Mouse (Mus musculus) CH12.LX (cell line): ENCODE results near the gene Chst8. TPM values are rescaled to one million over a fixed set of nuclear protein-coding genes. Genes with fewer than 3 reads are reported as not detected.

ENCODE experiments used
- DNase-seq: peaks from one replicate; pipeline ENCODE4 v3.0.0-alpha.2; 2013; ENCODE audit errors: extremely low read depth
- H3K27ac ChIP-seq: 2 replicates; pipeline ENCODE4 v1.5.1; 2012; ENCODE audit warnings: low read depth, mild to moderate bottlenecking, control low read depth, moderate library complexity; ENCODE audit not compliant: insufficient read depth
- H3K27me3 ChIP-seq: replicated peaks from 2 replicates; pipeline ENCODE3; 2012; ENCODE audit warnings: inconsistent platforms
- H3K36me3 ChIP-seq, 2 experiments: replicated peaks in 1 of 2; 2 replicates each; pipeline versions ENCODE3 to v1.6.1; 2012; ENCODE audit warnings: inconsistent platforms in 1 of 2, low read length in 1 of 2, mild to moderate bottlenecking in 1 of 2, mixed read lengths in 1 of 2, moderate library complexity in 1 of 2; ENCODE audit not compliant: control insufficient read depth in 1 of 2, insufficient read depth in 1 of 2
- H3K4me1 ChIP-seq, 2 experiments: 2 replicates each; pipeline ENCODE4 v1.6.1; 2012; ENCODE audit warnings: inconsistent platforms in 1 of 2, moderate library complexity in 1 of 2; ENCODE audit not compliant: insufficient read depth in 2 of 2, control insufficient read depth in 1 of 2
- H3K4me2 ChIP-seq: 2 replicates; pipeline ENCODE4 v1.6.1; 2012; ENCODE audit warnings: low read depth, mild to moderate bottlenecking, control low read depth; ENCODE audit not compliant: poor library complexity, insufficient read depth, severe bottlenecking
- H3K4me3 ChIP-seq, 3 experiments: fragments of 150-350 bp in 1 of 3; sonication (generic) in 1 of 3; replicated peaks in 1 of 3; 2 replicates each; pipeline versions ENCODE3 to v1.5.1; 2011 to 2012; ENCODE audit warnings: low read depth in 2 of 3, low read length in 2 of 3, mild to moderate bottlenecking in 2 of 3, moderate library complexity in 2 of 3, control low read depth in 1 of 3, improper control_type of control experiment in 1 of 3, inconsistent platforms in 1 of 3, mixed read lengths in 1 of 3; ENCODE audit not compliant: poor library complexity in 1 of 3
- H3K79me2 ChIP-seq: replicated peaks from 2 replicates; pipeline ENCODE4 v1.6.1; 2012; ENCODE audit warnings: mild to moderate bottlenecking, moderate library complexity; ENCODE audit not compliant: control insufficient read depth, poor library complexity, insufficient read depth, severe bottlenecking; ENCODE audit errors: extremely low read depth
- H3K9ac ChIP-seq: 2 replicates; pipeline ENCODE4 v1.6.1; 2012; ENCODE audit warnings: low read depth, mild to moderate bottlenecking, control low read depth, moderate library complexity; ENCODE audit not compliant: insufficient read depth
- H3K9me3 ChIP-seq: replicated peaks from 2 replicates; pipeline ENCODE3; 2012; ENCODE audit warnings: low read length, inconsistent platforms, mixed read lengths
- BHLHE40 ChIP-seq: IDR thresholded peaks from 2 replicates; pipeline ENCODE4 v1.6.1; 2011; ENCODE audit warnings: mild to moderate bottlenecking, low read depth, low read length, improper control_type of control experiment
- CHD1 ChIP-seq: IDR thresholded peaks from 2 replicates; pipeline ENCODE4 v1.6.1; 2012; ENCODE audit warnings: low read depth, low read length, improper control_type of control experiment, inconsistent platforms
- CHD2 ChIP-seq: IDR thresholded peaks from 2 replicates; pipeline ENCODE4 v1.6.1; 2011; ENCODE audit warnings: low read length, improper control_type of control experiment
- E2F4 ChIP-seq: IDR thresholded peaks from 2 replicates; pipeline ENCODE4 v1.6.1; 2011; ENCODE audit warnings: low read depth, low read length, improper control_type of control experiment; ENCODE audit not compliant: insufficient replicate concordance
- HCFC1 ChIP-seq: IDR thresholded peaks from 2 replicates; pipeline ENCODE4 v1.6.1; 2012; ENCODE audit warnings: low read depth, mild to moderate bottlenecking, inconsistent platforms, low read length, improper control_type of control experiment
- IRF4 ChIP-seq: IDR thresholded peaks from 2 replicates; pipeline ENCODE4 v1.6.1; 2014; ENCODE audit warnings: low read depth, mild to moderate bottlenecking, inconsistent platforms, low read length, improper control_type of control experiment
- JUND ChIP-seq: conservative IDR thresholded peaks from 2 replicates; pipeline ENCODE4 v1.6.1; 2011; ENCODE audit warnings: low read depth, low read length, improper control_type of control experiment
- MAZ ChIP-seq: IDR thresholded peaks from 2 replicates; pipeline ENCODE4 v1.6.1; 2012; ENCODE audit warnings: low read depth, mild to moderate bottlenecking, inconsistent platforms, low read length, improper control_type of control experiment, moderate library complexity
- MEF2A ChIP-seq: IDR thresholded peaks from 2 replicates; pipeline ENCODE4 v1.6.1; 2014; ENCODE audit warnings: low read depth, mild to moderate bottlenecking, inconsistent platforms, low read length, improper control_type of control experiment, borderline replicate concordance
- MYC ChIP-seq: IDR thresholded peaks from 2 replicates; pipeline ENCODE4 v1.6.1; 2011; ENCODE audit warnings: low read depth, mild to moderate bottlenecking, improper control_type of control experiment, low read length
- NELFE ChIP-seq: IDR thresholded peaks from 2 replicates; pipeline ENCODE4 v1.6.1; 2011; ENCODE audit warnings: low read depth, low read length, improper control_type of control experiment
- RAD21 ChIP-seq: IDR thresholded peaks from 2 replicates; pipeline ENCODE4 v1.6.1; 2011; ENCODE audit warnings: low read depth, mild to moderate bottlenecking, low read length, improper control_type of control experiment, moderate library complexity
- RCOR1 ChIP-seq: conservative IDR thresholded peaks from 2 replicates; pipeline ENCODE4 v1.6.1; 2012; ENCODE audit warnings: low read depth, mild to moderate bottlenecking, inconsistent platforms, low read length, improper control_type of control experiment
- SIN3A ChIP-seq: IDR thresholded peaks from 2 replicates; pipeline ENCODE4 v1.6.1; 2012; ENCODE audit warnings: low read length, improper control_type of control experiment, inconsistent platforms
- SMC3 ChIP-seq: IDR thresholded peaks from 2 replicates; pipeline ENCODE4 v1.6.1; 2011; ENCODE audit warnings: low read depth, low read length, improper control_type of control experiment
- TBP ChIP-seq: conservative IDR thresholded peaks from 2 replicates; pipeline ENCODE4 v1.6.1; 2011; ENCODE audit warnings: low read depth, low read length, improper control_type of control experiment
- TCF12 ChIP-seq: IDR thresholded peaks from 2 replicates; pipeline ENCODE4 v1.6.1; 2014; ENCODE audit warnings: low read depth, mild to moderate bottlenecking, inconsistent platforms, low read length, improper control_type of control experiment
- UBTF ChIP-seq: IDR thresholded peaks from 2 replicates; pipeline ENCODE4 v1.6.1; 2012; ENCODE audit warnings: low read depth, mild to moderate bottlenecking, inconsistent platforms, low read length, improper control_type of control experiment, moderate library complexity
- USF2 ChIP-seq: conservative IDR thresholded peaks from 2 replicates; pipeline ENCODE4 v1.6.1; 2011; ENCODE audit warnings: low read depth, low read length, improper control_type of control experiment
- ZC3H11A ChIP-seq: IDR thresholded peaks from 2 replicates; pipeline ENCODE4 v1.6.1; 2012; ENCODE audit warnings: low read depth, mild to moderate bottlenecking, inconsistent platforms, low read length, improper control_type of control experiment
- ZKSCAN1 ChIP-seq: IDR thresholded peaks from 2 replicates; pipeline ENCODE4 v1.6.1; 2012; ENCODE audit warnings: low read depth, inconsistent platforms, low read length, improper control_type of control experiment, borderline replicate concordance
- ZNF384 ChIP-seq: IDR thresholded peaks from 2 replicates; pipeline ENCODE4 v1.6.1; 2012; ENCODE audit warnings: low read depth, low read length, improper control_type of control experiment, inconsistent platforms
- dilution Hi-C: fragments of 300-500 bp; cut with MboI; formaldehyde crosslinking; loops from 2 replicates; pipeline ENCODE4 v1.14.3; 2020; ENCODE audit warnings: low sequenced_read_pairs; ENCODE audit not compliant: extremely low pct_unique_long_range_greater_than_20kb, extremely low pct_ligation_motif_present
- in situ Hi-C: fragments of 300-500 bp; cut with MboI; formaldehyde crosslinking; loops from 3 replicates; pipeline ENCODE4 v1.14.3; 2019; ENCODE audit warnings: low sequenced_read_pairs, low pct_ligation_motif_present, low pct_unique_long_range_greater_than_20kb, mixed read lengths
- polyA plus RNA-seq: library from polyadenylated mRNA; unstranded; fragments of >175 nt; gene quantifications from 2 replicates; pipeline ENCODE4 v1.2.1, GENCODE M21; 2012; ENCODE audit warnings: low read depth; ENCODE audit not compliant: insufficient read length
- total RNA-seq, 2 experiments: library from RNA; depleted of rRNA; stranded (reverse); fragments of 300-350 nt in 1 of 2; fragments of >200 nt in 1 of 2; gene quantifications; 2 replicates each; pipeline ENCODE4 v1.2.3; 2012 to 2014

The Chst8 gene
- total and polyA plus RNA-seq, 3 experiments: 0.13 to 0.27 (median 0.16) TPM

DNA sequence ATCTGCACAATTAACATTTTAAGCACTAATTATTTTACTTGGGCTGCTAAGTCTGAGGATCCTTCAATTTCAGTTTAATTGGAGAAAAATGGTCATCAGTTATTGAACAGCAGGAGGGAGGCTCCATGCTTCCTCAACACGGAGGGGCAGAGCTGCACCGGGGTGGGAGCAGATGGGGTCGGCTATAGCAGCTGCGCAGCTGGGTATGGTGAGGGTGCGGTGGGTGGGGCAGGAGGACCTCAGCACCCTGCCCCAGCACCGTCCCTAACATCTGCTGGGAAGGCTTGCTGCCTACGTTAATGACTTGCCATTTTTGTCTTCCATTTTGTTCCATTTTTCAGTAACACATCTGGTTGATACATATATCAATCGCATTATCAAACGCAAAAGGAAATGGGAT lies 116.4 kb downstream of the Chst8 start:
- dilution Hi-C loops (no loop called here), in situ Hi-C loops (no loop called here)
- no peak overlapping the region for H3K4me3 ChIP-seq

GRCm38 (mm10) chr7:34694898-34695297 lies 117.6 kb downstream of the Chst8 start:
- no peaks in the 10 kb centered on the region for H3K9me3 ChIP-seq
- dilution Hi-C loops: no loop called here
- H3K36me3 ChIP-seq: no peaks in the 10 kb centered on the region
- H3K27ac ChIP-seq: no peak overlapping the region
- no peaks in the 10 kb centered on the region for H3K4me1 ChIP-seq
- no peak for DNase-seq
- in situ Hi-C loops: no loop called here
- no peak for TF ChIP-seq IRF4
- no peak for TF ChIP-seq JUND
- TF ChIP-seq UBTF: no peak
- no peak for TF ChIP-seq MYC
- no peak for TF ChIP-seq RAD21
- no peak for TF ChIP-seq MAZ
- TF ChIP-seq NELFE: no peak
- no peak for TF ChIP-seq SMC3
- TF ChIP-seq ZKSCAN1: no peak
- TF ChIP-seq HCFC1: no peak
- TF ChIP-seq BHLHE40: no peak
- no peak for TF ChIP-seq E2F4
- TF ChIP-seq RCOR1: no peak
- TF ChIP-seq TBP: no peak
- no peak for TF ChIP-seq CHD1
- TF ChIP-seq USF2: no peak
- no peak for TF ChIP-seq ZC3H11A
- no peak for TF ChIP-seq CHD2
- H3K4me3 ChIP-seq: no peak overlapping the region
- no peaks in the 10 kb centered on the region for H3K79me2 ChIP-seq
- H3K9ac ChIP-seq: no peak overlapping the region
- H3K4me2 ChIP-seq: no peak overlapping the region
- peaks cover 62% of the 10 kb centered on the region for H3K27me3 ChIP-seq

More for the DNA sequence above, 116.4 kb downstream of the Chst8 start:
- no peaks in the 10 kb centered on the region for H3K36me3 ChIP-seq
- DNase-seq: no peak
- H3K4me1 ChIP-seq: no peaks in the 10 kb centered on the region
- no peak overlapping the region for H3K4me2 ChIP-seq
- H3K9me3 ChIP-seq: no peaks in the 10 kb centered on the region
- no peaks in the 10 kb centered on the region for H3K79me2 ChIP-seq
- H3K27me3 ChIP-seq: peaks cover 62% of the 10 kb centered on the region
- no peak for TF ChIP-seq CHD1
- TF ChIP-seq CHD2: no peak
- TF ChIP-seq TCF12: no peak
- TF ChIP-seq ZNF384: no peak
- TF ChIP-seq RAD21: no peak
- TF ChIP-seq MEF2A: no peak
- no peak for TF ChIP-seq SIN3A
- TF ChIP-seq MYC: no peak
- no peak for TF ChIP-seq NELFE
- no peak overlapping the region for H3K27ac ChIP-seq
- H3K9ac ChIP-seq: no peak overlapping the region
